8 mouse cellular contexts compared by ENCODE assay signal in the genomic region with DNA sequence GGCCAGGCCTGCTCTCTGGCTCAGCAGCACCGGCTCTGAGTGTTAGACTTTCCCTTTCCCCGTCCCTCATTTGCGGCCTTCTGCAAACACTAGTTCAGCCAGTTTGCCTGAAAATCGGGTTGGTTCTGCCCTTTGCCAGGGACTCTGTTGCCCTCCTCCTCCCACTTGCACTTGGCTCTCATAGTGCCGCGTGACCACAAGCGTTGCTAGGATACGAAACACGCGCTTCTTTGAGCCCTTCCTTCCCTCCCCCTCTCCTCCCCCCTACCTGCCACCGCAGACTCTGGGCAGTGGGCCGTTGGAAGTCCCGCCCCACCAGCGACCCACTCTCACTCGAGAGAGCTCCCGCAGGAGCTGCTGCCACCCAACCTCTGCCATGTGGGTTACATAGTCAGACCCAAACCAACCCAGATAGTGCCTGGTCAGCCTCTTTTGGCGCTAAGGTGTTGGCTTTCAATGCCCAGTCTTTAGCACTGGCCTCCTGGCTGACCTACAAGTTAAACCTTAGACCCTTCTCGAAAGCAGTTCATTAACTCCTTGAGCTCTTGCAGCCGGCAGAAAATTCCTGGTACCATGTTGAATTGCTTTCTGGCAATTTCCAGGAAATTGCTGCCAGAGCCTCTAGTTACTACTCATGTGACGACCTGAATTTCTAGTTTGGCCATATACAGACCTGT. TPM values are rescaled to one million over a fixed set of nuclear protein-coding genes. Genes with fewer than 3 reads are reported as not detected.
DNase-seq lines count a peak whose midpoint lies in the region; ATAC-seq and TF ChIP-seq lines count a peak whose summit lies in the region.

No protein-coding gene starts in this region.

- H3K9ac ChIP-seq in limb, embryonic 12.5 days (replicated peaks): no peak overlapping the region; the same call in 1 of the 2 replicates
- H3K9ac ChIP-seq in midbrain, embryonic 11.5 days (ENCODE audit: low read length): 0 out of 2 replicates have a peak overlapping the region, but pooled peaks have one; percentile 17

- H3K4me2 ChIP-seq in limb, embryonic 12.5 days: peak overlapping the region; percentile 46
- peak overlapping the region; percentile 33 for H3K4me2 ChIP-seq in midbrain, embryonic 11.5 days

- no peak for ATAC-seq in limb, embryonic 12.5 days (ENCODE audit: insufficient number of reproducible peaks, insufficient read depth, low FRiP score, low TSS enrichment, low read depth)
- peak; percentile 94 for ATAC-seq in midbrain, embryonic 11.5 days (ENCODE audit: low FRiP score)
- no peak for ATAC-seq in erythroid progenitor cell, adult 5-6 weeks (replicated peaks; ENCODE audit: low FRiP score, poor library complexity, severe bottlenecking)

- TF ChIP-seq CTCF in kidney, adult 2 months (conservative IDR thresholded peaks at IDR 0.05; ENCODE audit: insufficient read depth, insufficient read length, low read depth, low read length): no peak

- peak overlapping the region; percentile 38 for H3K4me3 ChIP-seq in embryonic facial prominence, embryonic 10.5 days
- H3K4me3 ChIP-seq in heart, embryonic 10.5 days: peak overlapping the region; percentile 51
- peak overlapping the region; percentile 31 for H3K4me3 ChIP-seq in kidney, adult 2 months (ENCODE audit: insufficient read depth, low read depth, low read length)
- H3K4me3 ChIP-seq in limb, embryonic 12.5 days (replicated peaks): peak overlapping the region; percentile 13
- H3K4me3 ChIP-seq in midbrain, embryonic 11.5 days (ENCODE audit: low read depth, low read length): no peak overlapping the region

- no peaks in the 10 kb centered on the region for H3K36me3 ChIP-seq in embryonic facial prominence, embryonic 10.5 days (replicated peaks)
- no peaks in the 10 kb centered on the region for H3K36me3 ChIP-seq in heart, embryonic 10.5 days
- no peaks in the 10 kb centered on the region for H3K36me3 ChIP-seq in kidney, adult 2 months (ENCODE audit: control insufficient read depth, insufficient read depth, low read length)
- no peaks in the 10 kb centered on the region for H3K36me3 ChIP-seq in limb, embryonic 12.5 days
- no peaks in the 10 kb centered on the region for H3K36me3 ChIP-seq in midbrain, embryonic 11.5 days (ENCODE audit: control insufficient read depth, insufficient read depth, low read length)

- H3K27me3 ChIP-seq in embryonic facial prominence, embryonic 10.5 days (replicated peaks; ENCODE audit: low read depth, poor library complexity, severe bottlenecking): peaks cover 4% of the 10 kb centered on the region; the same call in 1 of the 2 replicates
- H3K27me3 ChIP-seq in heart, embryonic 10.5 days (ENCODE audit: insufficient read depth, poor library complexity, severe bottlenecking): no peaks in the 10 kb centered on the region
- H3K27me3 ChIP-seq in kidney, adult 2 months (replicated peaks; ENCODE audit: control insufficient read depth, insufficient read depth, low read length): no peaks in the 10 kb centered on the region
- no peaks in the 10 kb centered on the region for H3K27me3 ChIP-seq in limb, embryonic 12.5 days
- no peaks in the 10 kb centered on the region for H3K27me3 ChIP-seq in midbrain, embryonic 11.5 days (ENCODE audit: control insufficient read depth, insufficient read depth, low read length)

- peak overlapping the region; percentile 41 for H3K27ac ChIP-seq in embryonic facial prominence, embryonic 10.5 days (replicated peaks)
- H3K27ac ChIP-seq in heart, embryonic 10.5 days: peak overlapping the region; percentile 22; the same call in 1 of the 2 replicates
- H3K27ac ChIP-seq in kidney, adult 2 months (ENCODE audit: insufficient read depth, low read depth, low read length): peak overlapping the region; percentile 90
- H3K27ac ChIP-seq in limb, embryonic 12.5 days: no peak overlapping the region
- H3K27ac ChIP-seq in midbrain, embryonic 11.5 days (ENCODE audit: low read depth, low read length): no peak overlapping the region

- WGBS in embryonic facial prominence, embryonic 10.5 days: 18% methylated on average over 20 of the region's 20 CpGs
- 21% methylated on average over 20 of the region's 20 CpGs for WGBS in heart, embryonic 10.5 days
- 13% methylated on average over 20 of the region's 20 CpGs for WGBS in kidney, adult 2 months
- 12% methylated on average over 20 of the region's 20 CpGs for WGBS in limb, embryonic 12.5 days
- 19% methylated on average over 20 of the region's 20 CpGs for WGBS in midbrain, embryonic 11.5 days

- no peaks in the 10 kb centered on the region for H3K9me3 ChIP-seq in embryonic facial prominence, embryonic 10.5 days
- H3K9me3 ChIP-seq in heart, embryonic 10.5 days: no peaks in the 10 kb centered on the region
- no peaks in the 10 kb centered on the region for H3K9me3 ChIP-seq in limb, embryonic 12.5 days
- no peaks in the 10 kb centered on the region for H3K9me3 ChIP-seq in midbrain, embryonic 11.5 days (ENCODE audit: control insufficient read depth, low read length)

- peaks cover 15% of the 10 kb centered on the region for H3K4me1 ChIP-seq in embryonic facial prominence, embryonic 10.5 days
- peaks cover 11% of the 10 kb centered on the region for H3K4me1 ChIP-seq in heart, embryonic 10.5 days
- H3K4me1 ChIP-seq in kidney, adult 2 months (ENCODE audit: control insufficient read depth, insufficient read depth, low read length): peaks cover 7% of the 10 kb centered on the region
- peaks cover 10% of the 10 kb centered on the region; the same call in 1 of the 2 replicates for H3K4me1 ChIP-seq in limb, embryonic 12.5 days (replicated peaks)
- H3K4me1 ChIP-seq in midbrain, embryonic 11.5 days (ENCODE audit: control insufficient read depth, insufficient read depth, low read length): peaks cover 4% of the 10 kb centered on the region

- TF ChIP-seq POLR2A in kidney, adult 2 months (IDR thresholded peaks at IDR 0.05; ENCODE audit: low read depth, low read length): no peak

- DNase-seq in adrenal gland, postnatal 10 days: peak; percentile 70
- DNase-seq in embryonic facial prominence, embryonic 10.5 days (ENCODE audit: low spot score): peak; percentile 71
- DNase-seq in heart, embryonic 10.5 days (ENCODE audit: low spot score): peak; percentile 84
- DNase-seq in kidney, adult 2 months: peak; percentile 93
- DNase-seq in midbrain, embryonic 11.5 days (ENCODE audit: low spot score, missing footprints): peak; percentile 91
- peak; percentile 36 to 41 for DNase-seq in right cerebral cortex, postnatal 36 days (ENCODE audit: low spot score in 2 of 2)

RNA-seq across cellular contexts. Expression of gene Galm, which starts 31.1 kb away (rescaled TPM):
- 10 to 100 TPM; 24.7 to 32.1 TPM for total RNA-seq in adrenal gland, postnatal 10 days (2021)
- polyA plus RNA-seq in embryonic facial prominence, embryonic 10.5 days (2016; fragmentation: Nextera tagmentation; extraction: Ambion mirVana): 13.8 and 17.6 TPM in 2 replicates
- polyA plus RNA-seq in heart, embryonic 10.5 days (2016; fragmentation: Nextera tagmentation; extraction: Ambion mirVana): 7.5 and 8.6 TPM in 2 replicates
- polyA plus RNA-seq in kidney, adult 2 months (2012; rRNA removed): 115 and 124 TPM in 2 replicates
- polyA plus RNA-seq in limb, embryonic 12.5 days (2016; fragmentation: Nextera tagmentation; extraction: Ambion mirVana): 14.9 and 15.3 TPM in 2 replicates
- polyA plus RNA-seq in midbrain, embryonic 11.5 days (2014; fragmentation: Nextera tagmentation; extraction: Ambion mirVana): 7.1 and 7.6 TPM in 2 replicates
- total RNA-seq in erythroid progenitor cell, adult 5-6 weeks (2015; ENCODE audit: low replicate concordance): 3.6 TPM in 1 of 2 replicates, not detected in the other
- 0.53 and 1.2 TPM in 2 replicates for total RNA-seq in erythroid progenitor cell, adult 5-6 weeks (2017; ENCODE audit: low replicate concordance)

RNA-seq across cellular contexts. Expression of gene Hnrnpll, which starts 34.0 kb away (rescaled TPM):
- total RNA-seq in adrenal gland, postnatal 10 days (2021): 10 to 100 TPM; 45.4 to 57.6 TPM
- 83.4 and 85.8 TPM in 2 replicates for polyA plus RNA-seq in embryonic facial prominence, embryonic 10.5 days (2016; fragmentation: Nextera tagmentation; extraction: Ambion mirVana)
- polyA plus RNA-seq in heart, embryonic 10.5 days (2016; fragmentation: Nextera tagmentation; extraction: Ambion mirVana): 52.2 and 76.3 TPM in 2 replicates
- 11.7 and 13.1 TPM in 2 replicates for polyA plus RNA-seq in kidney, adult 2 months (2012; rRNA removed)
- polyA plus RNA-seq in limb, embryonic 12.5 days (2016; fragmentation: Nextera tagmentation; extraction: Ambion mirVana): 112 and 114 TPM in 2 replicates
- polyA plus RNA-seq in midbrain, embryonic 11.5 days (2014; fragmentation: Nextera tagmentation; extraction: Ambion mirVana): 130 and 132 TPM in 2 replicates
- total RNA-seq in erythroid progenitor cell, adult 5-6 weeks (2015; ENCODE audit: low replicate concordance): 53.0 and 60.4 TPM in 2 replicates
- 37.4 and 64.8 TPM in 2 replicates for total RNA-seq in erythroid progenitor cell, adult 5-6 weeks (2017; ENCODE audit: low replicate concordance)

Comparison
In these comparisons a context has a peak if more than half of its experiments do, and no peak if none do; other contexts are left out.
1. DNase-seq: peak in every context shown above with its lines; median percentile 93 in kidney, adult 2 months; 91 in midbrain, embryonic 11.5 days; 84 in heart, embryonic 10.5 days; 71 in embryonic facial prominence, embryonic 10.5 days; 70 in adrenal gland, postnatal 10 days; 38 in right cerebral cortex, postnatal 36 days.
2. H3K27ac ChIP-seq: peak in embryonic facial prominence, embryonic 10.5 days (single experiment), heart, embryonic 10.5 days (single experiment) and kidney, adult 2 months (single experiment); none in limb, embryonic 12.5 days (single experiment) and midbrain, embryonic 11.5 days (single experiment).